Mouse (Mus musculus): ENCODE results near the gene 4930558C23Rik.

GRCm38 (mm10) chr3:95434983-95435370, 32.3 kb upstream of the 4930558C23Rik start:
- TF ChIP-seq CTCF (IDR thresholded peaks at IDR 0.05; ENCODE audit: low read depth, low read length): no peak
- no peak for TF ChIP-seq POLR2A (IDR thresholded peaks at IDR 0.05; ENCODE audit: borderline replicate concordance, low read depth, low read length)
